Mouse (Mus musculus): ENCODE data around the gene Osbpl9. TPM values are rescaled to one million over a fixed set of nuclear protein-coding genes. Genes with fewer than 3 reads are reported as not detected.

Gene Osbpl9
- total RNA-seq, 4 experiments from 2014 or later, result 60.7 to 75.9 (median 72.2) TPM

GRCm38 (mm10) chr4:109043756-109044155 lies 158.3 kb downstream of the Osbpl9 start:
- DNase-seq (ENCODE audit: low spot score in 2 of 2), result no peak

- no peak for DNase-seq (ENCODE audit: low spot score in 2 of 2)
Observed at GRCm38 (mm10) chr4:109043294-109043693, 158.8 kb downstream of the Osbpl9 start.

- DNase-seq (ENCODE audit: low spot score in 2 of 2), result no peak
Observed at GRCm38 (mm10) chr4:109042739-109043138, 159.3 kb downstream of the Osbpl9 start.

GRCm38 (mm10) chr4:109036327-109036726 lies 165.7 kb downstream of the Osbpl9 start:
- DNase-seq (ENCODE audit: low spot score in 2 of 2), result no peak

GRCm38 (mm10) chr4:109030266-109030665 lies 171.8 kb downstream of the Osbpl9 start:
- DNase-seq (ENCODE audit: low spot score in 2 of 2), result no peak

GRCm38 (mm10) chr4:109029857-109030256 lies 172.2 kb downstream of the Osbpl9 start:
- no peak for DNase-seq (ENCODE audit: low spot score in 2 of 2)

- no peak for DNase-seq (ENCODE audit: low spot score in 2 of 2)
Observed at GRCm38 (mm10) chr4:109026543-109026942, 175.5 kb downstream of the Osbpl9 start.

- no peak for DNase-seq (ENCODE audit: low spot score in 2 of 2)
Observed at GRCm38 (mm10) chr4:109025061-109025460, 177.0 kb downstream of the Osbpl9 start.

- DNase-seq (ENCODE audit: low spot score in 2 of 2), result no peak
Observed at GRCm38 (mm10) chr4:109021976-109022375, 180.1 kb downstream of the Osbpl9 start.

- no peak for DNase-seq (ENCODE audit: low spot score in 2 of 2)
Observed at GRCm38 (mm10) chr4:109019301-109019700, 182.8 kb downstream of the Osbpl9 start.

- no peak for DNase-seq (ENCODE audit: low spot score in 2 of 2)
Observed at GRCm38 (mm10) chr4:109017441-109017840, 184.6 kb downstream of the Osbpl9 start.

- no peak for DNase-seq (ENCODE audit: low spot score in 2 of 2)
Observed at GRCm38 (mm10) chr4:109014091-109014490, 188.0 kb downstream of the Osbpl9 start.

Small RNA genes lying within 50 kb of the gene (microRNA-seq; reads per million reads assigned to microRNA genes)
- gene Mir761, result 0 reads per million in 2 experiments

Other genes starting within 250 kb of the Osbpl9 start
- gene Nrd1, start 201.6 kb downstream of the Osbpl9 start, total RNA-seq (2022), result 100 to 1,000 TPM; 118 to 137 (median 123) TPM
- 1 to 10 TPM in 1 of 4 experiments, under 1 TPM in 2, not detected in 1; 0.48 to 1.1 (median 0.68) TPM for gene Calr4, start 32.2 kb upstream of the Osbpl9 start, total RNA-seq (2022)
- gene Eps15, start 78.0 kb upstream of the Osbpl9 start, total RNA-seq (2022), result 100 to 1,000 TPM; 168 to 192 (median 175) TPM
- gene Ttc39a, start 204.4 kb upstream of the Osbpl9 start, total RNA-seq (2022), result 1 to 10 TPM; 3.8 to 5.8 (median 4.5) TPM